Mouse (Mus musculus) liver, embryonic 14.5 days (tissue): ENCODE measurements around the gene Pdia4. TPM values are rescaled to one million over a fixed set of nuclear protein-coding genes. Genes with fewer than 3 reads are reported as not detected.

ENCODE experiments used
- ATAC-seq: fragments of 200-750 bp; cut with Nextera tagmentation; 2 replicates; pipeline ENCODE4 v1.8.0; 2017; ENCODE audit warnings: moderate number of reproducible peaks, mild to moderate bottlenecking, moderate library complexity; ENCODE audit not compliant: insufficient read depth
- DNase-seq, 3 experiments: peaks; one replicate each; pipeline ENCODE4 v3.0.0-alpha.2; 2012 to 2013; ENCODE audit warnings: low read depth in 3 of 3, low spot score in 3 of 3
- H3K27ac ChIP-seq: fragments of 300-500 bp; sonication (generic); 2 replicates; pipeline ENCODE4 v1.5.1; 2014; ENCODE audit warnings: moderate library complexity, mild to moderate bottlenecking, control low read depth, inconsistent platforms
- H3K27me3 ChIP-seq: fragments of 300-500 bp; sonication (generic); 2 replicates; pipeline ENCODE4 v1.6.1; 2014; ENCODE audit warnings: mild to moderate bottlenecking, low read length, moderate library complexity; ENCODE audit not compliant: control insufficient read depth, insufficient read depth
- H3K36me3 ChIP-seq: fragments of 300-500 bp; sonication (generic); replicated peaks from 2 replicates; pipeline ENCODE4 v1.6.1; 2014; ENCODE audit warnings: low read depth; ENCODE audit not compliant: control insufficient read depth, insufficient read depth
- H3K4me1 ChIP-seq, 2 experiments: fragments of 200-500 bp in 1 of 2; fragments of 300-500 bp in 1 of 2; sonication (generic) in 1 of 2; replicated peaks; 2 replicates each; pipeline ENCODE4 v1.6.1; 2012 to 2014; ENCODE audit warnings: antibody characterized with exemption in 1 of 2, inconsistent platforms in 1 of 2, low read length in 1 of 2; ENCODE audit not compliant: control insufficient read depth in 2 of 2, insufficient read depth in 2 of 2
- H3K4me2 ChIP-seq: fragments of 300-500 bp; sonication (generic); 2 replicates; pipeline ENCODE4 v1.6.1; 2014; ENCODE audit warnings: low read depth, mild to moderate bottlenecking, control low read depth, moderate library complexity
- H3K4me3 ChIP-seq, 2 experiments: fragments of 200-500 bp in 1 of 2; fragments of 300-500 bp in 1 of 2; sonication (generic) in 1 of 2; 2 replicates each; pipeline ENCODE4 v1.5.1; 2012 to 2014; ENCODE audit warnings: low read depth in 2 of 2, low read length in 2 of 2, mild to moderate bottlenecking in 2 of 2, control low read depth in 1 of 2, inconsistent platforms in 1 of 2, moderate library complexity in 1 of 2; ENCODE audit not compliant: insufficient read depth in 1 of 2
- H3K9ac ChIP-seq: fragments of 300-500 bp; sonication (generic); replicated peaks from 2 replicates; pipeline ENCODE4 v1.6.1; 2014; ENCODE audit warnings: mild to moderate bottlenecking, control low read depth, moderate library complexity
- H3K9me3 ChIP-seq: fragments of 300-500 bp; sonication (generic); 2 replicates; pipeline ENCODE4 v1.6.1; 2016; ENCODE audit warnings: low read length, mixed read lengths; ENCODE audit not compliant: control insufficient read depth
- CTCF ChIP-seq: IDR thresholded peaks from 2 replicates; pipeline ENCODE4 v1.5.1; 2016; ENCODE audit warnings: antibody characterized with exemption, low read depth, control low read depth
- EP300 ChIP-seq: IDR thresholded peaks from 2 replicates; pipeline ENCODE4 v1.6.1; 2016; ENCODE audit warnings: antibody characterized with exemption, low read depth
- WGBS: fragments of 180-500 bp; shearing (Covaris S2); extraction: QIAGEN DNeasy Blood & Tissue Kit; methylation state at CpG from one replicate; pipeline ENCODE4 v1.1.7; 2014; ENCODE audit not compliant: insufficient replicate concordance; 5-methylcytosine and 5-hydroxymethylcytosine counted together
- polyA plus RNA-seq, 2 experiments: library from polyadenylated mRNA; depleted of rRNA in 1 of 2; stranded (reverse) in 1 of 2; unstranded in 1 of 2; fragments of >200 nt; fragmentation: Nextera tagmentation in 1 of 2; extraction: Ambion mirVana in 1 of 2; gene quantifications; 2 replicates each; pipeline versions ENCODE4 v1.2.1 to v1.2.3; 2012 to 2014

Gene Pdia4
- polyA plus RNA-seq, 2 experiments, result 42.4 to 86.1 TPM

GRCm38 (mm10) chr6:47832220-47832619 lies 19.0 kb upstream of the Pdia4 start:
- no peak for ATAC-seq
- Histone ChIP-seq H3K36me3 (no peaks in the 10 kb centered on the region), H3K4me2 (no peak overlapping the region), H3K27me3 (no peaks in the 10 kb centered on the region), H3K4me1 (peaks cover 2 to 3% of the 10 kb centered on the region in 2 experiments; a peak in 1 of 4 replicates), H3K27ac (no peak overlapping the region), H3K4me3 (no peak overlapping the region), H3K9ac (no peak overlapping the region), H3K9me3 (no peaks in the 10 kb centered on the region)
- DNase-seq, result no peak
- WGBS, result 79% methylated on average over 1 of the region's 1 CpGs
- no peak for TF ChIP-seq EP300
- TF ChIP-seq CTCF, result no peak

DNA sequence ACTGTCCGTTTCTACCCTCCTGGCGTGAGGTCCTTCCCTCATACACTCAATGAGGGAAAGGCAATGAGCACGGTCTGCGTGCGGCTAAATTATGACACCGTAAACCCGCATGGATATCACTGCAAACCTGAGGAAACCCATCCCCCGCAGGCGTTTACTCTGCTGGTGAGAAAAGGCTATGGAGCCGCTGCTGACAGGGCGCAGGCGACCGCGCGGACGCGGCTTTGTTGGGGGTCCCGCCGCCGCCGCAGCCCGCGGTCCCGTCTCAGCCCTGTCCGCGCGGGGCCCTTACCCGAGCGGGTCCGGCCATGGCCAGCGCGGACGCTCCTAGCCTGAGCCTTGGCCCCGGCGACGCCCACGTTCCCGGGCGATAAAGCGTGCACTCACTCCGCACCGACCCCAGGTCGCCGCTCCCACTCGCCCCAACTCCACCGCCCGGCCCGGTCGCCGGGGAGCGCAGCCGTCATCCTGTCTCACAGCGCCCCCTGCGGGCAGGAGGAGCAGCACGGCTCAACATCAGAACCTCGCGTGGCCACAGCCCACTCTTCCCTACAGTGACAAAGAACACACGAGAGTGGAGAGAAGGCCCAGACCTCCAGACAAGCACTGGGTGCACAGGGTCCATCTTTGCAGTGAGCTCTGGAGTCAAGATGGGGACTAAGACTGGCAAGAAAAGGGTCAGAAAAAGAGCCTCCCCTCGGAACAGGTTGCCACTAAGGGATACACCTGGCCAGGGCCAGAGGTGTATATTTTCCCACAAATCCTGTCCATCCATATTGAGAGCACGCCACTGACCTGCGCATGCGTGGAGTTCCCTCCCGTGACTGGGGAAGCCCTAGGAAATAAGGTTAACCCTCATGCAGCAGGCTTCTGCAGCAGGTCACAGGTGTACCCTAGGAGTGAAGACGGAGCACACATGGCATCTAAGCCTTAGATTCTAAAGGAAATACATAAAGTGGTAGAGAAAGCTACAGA lies 17.2 kb upstream of the Pdia4 start, which contains the start of gene Zfp786:
Gene Zfp786, minus strand, starts transcription at position 764 of the 975 bp plus-strand sequence.
- no peak for TF ChIP-seq EP300
- peak; percentile 97 for TF ChIP-seq CTCF
- Histone ChIP-seq H3K4me3 (peak within 1 kb of the TSS; percentile 75), H3K4me1 (peaks cover 2 to 3% of the 10 kb centered on the region in 2 experiments; a peak in 1 of 4 replicates), H3K4me2 (peak within 1 kb of the TSS; percentile 79), H3K9ac (peak within 1 kb of the TSS; percentile 77), H3K36me3 (no peaks in the 10 kb centered on the region), H3K9me3 (no peaks in the 10 kb centered on the region), H3K27me3 (no peaks in the 10 kb centered on the region), H3K27ac (no peak within 1 kb of the TSS; the same call in 1 of the 2 replicates)
- peak; percentile 75 to 81 (median 75) for DNase-seq
- 2% methylated on average over 64 of the region's 64 CpGs for WGBS
- ATAC-seq, result peak; percentile 85

- 0 out of 2 replicates have a peak overlapping the region, but pooled peaks have one; percentile 12 for H3K4me2 ChIP-seq
- no peak for ATAC-seq
- H3K27ac ChIP-seq, result no peak overlapping the region
Measured at GRCm38 (mm10) chr6:47828950-47829349, 15.7 kb upstream of the Pdia4 start.

GRCm38 (mm10) chr6:47827462-47827861 lies 14.2 kb upstream of the Pdia4 start:
- ATAC-seq, result no peak
- H3K9me3 ChIP-seq, result no peaks in the 10 kb centered on the region
- WGBS, result 79% methylated on average over 4 of the region's 4 CpGs
- no peak overlapping the region for H3K4me2 ChIP-seq
- no peak overlapping the region for H3K9ac ChIP-seq
- H3K27me3 ChIP-seq, result no peaks in the 10 kb centered on the region
- TF ChIP-seq CTCF (no peak), EP300 (no peak)
- peaks cover 2 to 3% of the 10 kb centered on the region in 2 experiments; a peak in 1 of 4 replicates for H3K4me1 ChIP-seq
- no peaks in the 10 kb centered on the region for H3K36me3 ChIP-seq
- no peak for DNase-seq
- H3K27ac ChIP-seq, result no peak overlapping the region
- no peak overlapping the region for H3K4me3 ChIP-seq

More at GRCm38 (mm10) chr6:47828950-47829349, 15.7 kb upstream of the Pdia4 start:
- Histone ChIP-seq H3K4me3 (no peak overlapping the region), H3K4me1 (peaks cover 2 to 3% of the 10 kb centered on the region in 2 experiments; a peak in 1 of 4 replicates), H3K9ac (no peak overlapping the region), H3K27me3 (no peaks in the 10 kb centered on the region), H3K9me3 (no peaks in the 10 kb centered on the region), H3K36me3 (no peaks in the 10 kb centered on the region)
- DNase-seq, result peak in 1 of 3 experiments; percentile 43
- WGBS, result 52% methylated on average over 1 of the region's 1 CpGs
- peak; percentile 52; the same call in 1 of the 2 replicates for TF ChIP-seq CTCF
- TF ChIP-seq EP300, result no peak

- Histone ChIP-seq H3K36me3 (no peaks in the 10 kb centered on the region), H3K4me1 (0 out of 4 replicates have a peak, but pooled peaks cover 0 to 2% of the 10 kb centered on the region in 2 experiments), H3K4me2 (no peak overlapping the region), H3K4me3 (no peak overlapping the region), H3K27me3 (no peaks in the 10 kb centered on the region), H3K27ac (no peak overlapping the region), H3K9me3 (no peaks in the 10 kb centered on the region), H3K9ac (no peak overlapping the region)
- 56% methylated on average over 2 of the region's 2 CpGs for WGBS
- ATAC-seq, result no peak
- no peak for DNase-seq
- TF ChIP-seq CTCF (no peak), EP300 (no peak)
Measured at GRCm38 (mm10) chr6:47824241-47824640, 11.0 kb upstream of the Pdia4 start.
